Mouse (Mus musculus) lung, postnatal 36 days (tissue): ENCODE results near the gene Msi2.
A peak's percentile ranks its signal among the peaks of the same experiment; 100 is the strongest.

ENCODE experiments used
- DNase-seq: peaks from one replicate; pipeline ENCODE4 v3.0.0; 2022; ENCODE audit warnings: mixed read lengths

The Msi2 gene

GRCm38 (mm10) chr11:88295298-88295697, 423.0 kb downstream of the Msi2 start:
- no peak for DNase-seq

DNA sequence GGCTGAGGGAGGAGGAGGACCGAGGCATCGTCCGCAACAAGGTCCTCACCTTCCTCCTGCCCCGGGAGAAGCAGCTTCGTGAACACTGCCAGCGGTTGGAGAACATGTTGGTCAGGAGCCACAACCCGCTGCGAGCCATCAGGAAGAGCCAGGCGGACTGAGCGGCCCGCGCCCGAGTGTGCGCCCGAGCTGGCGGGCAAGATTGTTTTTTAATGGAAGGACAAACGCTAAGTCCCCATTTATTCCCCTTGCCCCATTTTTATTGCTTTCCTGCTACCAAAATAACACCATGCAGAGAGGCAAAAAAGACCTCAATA, 424.0 kb downstream of the Msi2 start:
- DNase-seq, result no peak

DNA sequence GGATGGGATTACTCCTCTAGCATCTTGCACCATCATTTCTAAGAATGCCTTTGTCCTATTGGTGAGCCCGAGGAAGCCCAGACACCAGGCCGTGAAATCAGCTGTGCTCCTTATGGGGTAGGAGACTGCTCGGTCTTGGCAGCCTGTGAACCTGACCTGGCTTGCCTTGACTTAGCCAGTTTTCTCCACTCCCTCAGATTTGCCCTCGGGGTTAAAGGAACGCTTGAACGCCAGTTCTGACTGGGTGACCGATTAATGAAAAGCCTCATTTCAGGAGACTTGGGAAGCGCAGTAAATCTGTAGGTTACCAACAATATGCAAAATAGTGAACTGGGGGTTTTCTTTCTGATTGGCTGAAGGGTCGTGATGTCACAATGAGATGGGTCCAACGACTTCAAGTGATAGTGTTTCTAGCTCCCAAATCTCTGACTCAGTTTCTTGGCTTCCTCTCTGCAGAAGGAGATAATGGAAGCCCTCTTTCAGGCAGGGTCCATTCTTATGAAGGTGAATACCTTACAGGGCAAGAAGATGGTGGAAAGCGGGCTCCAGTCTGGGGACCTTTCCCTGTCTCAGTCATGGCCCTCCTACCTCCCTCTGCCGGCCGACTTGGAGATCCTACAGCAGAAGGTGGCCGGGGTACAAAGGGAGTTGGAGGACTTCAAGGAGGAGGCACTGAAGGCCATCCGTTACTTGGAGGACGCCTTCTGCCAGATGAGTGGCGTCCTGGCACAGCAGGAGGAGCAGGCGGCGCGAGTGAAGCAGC, 424.5 kb downstream of the Msi2 start, which contains the start of gene Ccdc182:
Gene Ccdc182 (plus strand): TSS at position 428 of the 763 bp plus-strand sequence.
- no peak for DNase-seq

DNA sequence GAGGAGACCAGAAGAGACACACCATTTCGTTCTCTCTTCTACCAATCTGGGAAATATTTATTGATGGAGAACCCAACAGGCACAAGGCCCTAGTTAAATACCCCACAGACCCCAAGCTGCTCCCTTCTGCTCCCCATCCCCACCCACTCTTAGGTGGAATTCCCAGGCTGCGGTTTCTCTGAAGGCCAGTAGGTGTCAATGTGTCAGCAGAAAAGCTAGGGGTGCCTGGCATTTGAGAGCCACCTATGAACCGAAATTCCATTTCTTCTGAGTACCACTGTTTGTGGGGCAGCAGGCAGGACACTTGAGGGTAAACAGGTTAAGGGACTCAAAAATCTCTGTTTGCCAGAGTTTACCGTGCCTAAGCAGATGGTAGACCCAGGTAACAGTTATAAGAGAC, 426.6 kb downstream of the Msi2 start:
- DNase-seq, result peak; percentile 39

- DNase-seq, result no peak
These were observed 427.1 kb downstream of the Msi2 start for GRCm38 (mm10) chr11:88291245-88291644.
